Mouse (Mus musculus) CH12.LX (cell line): ENCODE results near the gene Pih1d2.

ENCODE experiments used
- CHD1 ChIP-seq: IDR thresholded peaks from 2 replicates; pipeline ENCODE4 v1.6.1; 2012; ENCODE audit warnings: low read depth, low read length, improper control_type of control experiment, inconsistent platforms
- CTCF ChIP-seq, 2 experiments: IDR thresholded peaks in 1 of 2; conservative IDR thresholded peaks in 1 of 2; 2 replicates each; pipeline ENCODE4 v1.5.1; 2011 to 2012; ENCODE audit warnings: low read depth in 2 of 2, low read length in 2 of 2, improper control_type of control experiment in 1 of 2, inconsistent platforms in 1 of 2, mild to moderate bottlenecking in 1 of 2, moderate library complexity in 1 of 2
- EP300 ChIP-seq: IDR thresholded peaks from 2 replicates; pipeline ENCODE4 v1.6.1; 2011; ENCODE audit warnings: low read length, improper control_type of control experiment
- GABPA ChIP-seq: IDR thresholded peaks from 2 replicates; pipeline ENCODE4 v1.6.1; 2012; ENCODE audit warnings: low read depth, low read length, improper control_type of control experiment, inconsistent platforms; ENCODE audit not compliant: insufficient replicate concordance
- IRF4 ChIP-seq: IDR thresholded peaks from 2 replicates; pipeline ENCODE4 v1.6.1; 2014; ENCODE audit warnings: low read depth, mild to moderate bottlenecking, inconsistent platforms, low read length, improper control_type of control experiment
- JUND ChIP-seq: conservative IDR thresholded peaks from 2 replicates; pipeline ENCODE4 v1.6.1; 2011; ENCODE audit warnings: low read depth, low read length, improper control_type of control experiment
- MAX ChIP-seq: IDR thresholded peaks from 2 replicates; pipeline ENCODE4 v1.6.1; 2011; ENCODE audit warnings: low read length, improper control_type of control experiment
- MEF2A ChIP-seq: IDR thresholded peaks from 2 replicates; pipeline ENCODE4 v1.6.1; 2014; ENCODE audit warnings: low read depth, mild to moderate bottlenecking, inconsistent platforms, low read length, improper control_type of control experiment, borderline replicate concordance
- MXI1 ChIP-seq: IDR thresholded peaks from 2 replicates; pipeline ENCODE4 v1.6.1; 2011; ENCODE audit warnings: mild to moderate bottlenecking, low read depth, low read length, improper control_type of control experiment
- NELFE ChIP-seq: IDR thresholded peaks from 2 replicates; pipeline ENCODE4 v1.6.1; 2011; ENCODE audit warnings: low read depth, low read length, improper control_type of control experiment
- PAX5 ChIP-seq: IDR thresholded peaks from 2 replicates; pipeline ENCODE4 v1.6.1; 2012; ENCODE audit warnings: low read length, inconsistent platforms, mixed read lengths
- POLR2A ChIP-seq: IDR thresholded peaks from 2 replicates; pipeline ENCODE4 v1.6.1; 2011; ENCODE audit warnings: low read depth, mild to moderate bottlenecking, improper control_type of control experiment, low read length
- TBP ChIP-seq: conservative IDR thresholded peaks from 2 replicates; pipeline ENCODE4 v1.6.1; 2011; ENCODE audit warnings: low read depth, low read length, improper control_type of control experiment
- ZKSCAN1 ChIP-seq: IDR thresholded peaks from 2 replicates; pipeline ENCODE4 v1.6.1; 2012; ENCODE audit warnings: low read depth, inconsistent platforms, low read length, improper control_type of control experiment, borderline replicate concordance

GRCm38 (mm10) chr9:50616766-50617603, at the start of gene Pih1d2, which contains the start of gene Nkapd1:
- TF ChIP-seq CTCF (conservative IDR thresholded peaks at IDR 0.05 in 1 of 2, IDR thresholded peaks at IDR 0.05 in 1 of 2; ENCODE audit: low read depth in 2 of 2, low read length in 2 of 2), result no peak
- no peak for TF ChIP-seq EP300
- peak; percentile 81; the same call in 1 of the 2 replicates for TF ChIP-seq MAX
- no peak for TF ChIP-seq CHD1
- peak; percentile 62 for TF ChIP-seq NELFE
- no peak for TF ChIP-seq JUND
- no peak for TF ChIP-seq TBP
- peak; percentile 71; the same call in 1 of the 2 replicates for TF ChIP-seq POLR2A
- TF ChIP-seq MEF2A, result no peak; the same call in 1 of the 2 replicates
- no peak for TF ChIP-seq ZKSCAN1
- TF ChIP-seq GABPA, result no peak; the same call in 1 of the 2 replicates
- no peak for TF ChIP-seq PAX5
- peak; percentile 53; the same call in 1 of the 2 replicates for TF ChIP-seq IRF4
- peak; percentile 98 for TF ChIP-seq MXI1
